ENCODE assay signal across 13 mouse cellular contexts in genomic region chr10:59936058-59936856, GRCm38 (mm10). TPM values are rescaled to one million over a fixed set of nuclear protein-coding genes. Genes with fewer than 3 reads are reported as not detected.
DNase-seq lines count a peak whose midpoint lies in the region; ATAC-seq lines count a peak whose summit lies in the region.
"Had no signal": no experiment of that assay in that cellular context is flagged by ENCODE, and none has a peak within 500 bp of the region (broad histone marks: within the 10 kb centered on the region; RNA-seq: fewer than 3 reads in every experiment).

No protein-coding gene starts in this region.

- no peak overlapping the region for H3K4me3 ChIP-seq in liver, embryonic 12.5 days
- H3K4me3 ChIP-seq in liver, embryonic 11.5 days (ENCODE audit: low read depth, low read length), result no peak overlapping the region
- H3K4me3 ChIP-seq in brown adipose tissue, adult 24 weeks (ENCODE audit: insufficient read depth, low read depth, low read length), result no peak overlapping the region
- no peak overlapping the region for H3K4me3 ChIP-seq in limb, embryonic 13.5 days
- H3K4me3 ChIP-seq: forebrain, embryonic 13.5 days; neural tube, embryonic 13.5 days had no signal

- H3K4me1 ChIP-seq in liver, embryonic 12.5 days, result no peaks in the 10 kb centered on the region
- H3K4me1 ChIP-seq in liver, embryonic 11.5 days (replicated peaks; ENCODE audit: control insufficient read depth, insufficient read depth, low read length), result no peaks in the 10 kb centered on the region
- H3K4me1 ChIP-seq in brown adipose tissue, adult 24 weeks (ENCODE audit: control insufficient read depth, insufficient read depth, insufficient read length, low read length), result peaks cover 18% of the 10 kb centered on the region; the same call in 1 of the 2 replicates
- H3K4me1 ChIP-seq in limb, embryonic 13.5 days, result peaks cover 6% of the 10 kb centered on the region

- WGBS in liver, embryonic 12.5 days (ENCODE audit: insufficient replicate concordance), result 28% methylated on average over 8 of the region's 8 CpGs
- 43% methylated on average over 8 of the region's 8 CpGs for WGBS in liver, embryonic 11.5 days
- WGBS in limb, embryonic 13.5 days, result 45% methylated on average over 8 of the region's 8 CpGs

- peak; percentile 36 for DNase-seq in CD4-positive, CD25-positive, alpha-beta regulatory T cell, adult 2 months (ENCODE audit: low read depth, low spot score)
- no peak for DNase-seq in liver, embryonic 11.5 days (ENCODE audit: low spot score)
- no peak for DNase-seq in left cerebral cortex, adult 11 months (ENCODE audit: low spot score)
- DNase-seq in right cerebral cortex, postnatal 36 days (ENCODE audit: low spot score in 2 of 2), result no peak
- DNase-seq: cerebellum, adult 11 months; layer of hippocampus, adult 9-11 months had no signal

- 0 out of 2 replicates have a peak, but pooled peaks cover 2% of the 10 kb centered on the region for H3K9me3 ChIP-seq in liver, embryonic 12.5 days (replicated peaks)
- H3K9me3 ChIP-seq in liver, embryonic 11.5 days (ENCODE audit: control insufficient read depth, low read length), result no peaks in the 10 kb centered on the region
- H3K9me3 ChIP-seq in limb, embryonic 13.5 days, result no peaks in the 10 kb centered on the region
- H3K9me3 ChIP-seq: forebrain, embryonic 13.5 days; neural tube, embryonic 13.5 days had no signal

- no peak for ATAC-seq in CD4-positive, CD25-positive, alpha-beta regulatory T cell, adult 4 months
- no peak for ATAC-seq in liver, embryonic 12.5 days
- no peak for ATAC-seq in liver, embryonic 11.5 days (replicated peaks; ENCODE audit: low FRiP score)
- ATAC-seq in limb, embryonic 13.5 days (ENCODE audit: low FRiP score, low read depth), result 0 out of 2 replicates have a peak, but pooled peaks have one; percentile 31
- ATAC-seq: forebrain, embryonic 13.5 days; lung, postnatal 0 days had no signal

- no peak overlapping the region for H3K4me2 ChIP-seq in liver, embryonic 12.5 days
- H3K4me2 ChIP-seq in liver, embryonic 11.5 days, result no peak overlapping the region
- no peak overlapping the region for H3K4me2 ChIP-seq in limb, embryonic 13.5 days (replicated peaks)
- H3K4me2 ChIP-seq: forebrain, embryonic 13.5 days; neural tube, embryonic 13.5 days had no signal

- H3K27ac ChIP-seq in liver, embryonic 12.5 days, result 0 out of 2 replicates have a peak overlapping the region, but pooled peaks have one; percentile 12
- no peak overlapping the region for H3K27ac ChIP-seq in liver, embryonic 11.5 days (ENCODE audit: low read depth, low read length)
- 0 out of 2 replicates have a peak overlapping the region, but pooled peaks have one; percentile 0 for H3K27ac ChIP-seq in brown adipose tissue, adult 24 weeks (replicated peaks; ENCODE audit: low read depth, low read length)
- H3K27ac ChIP-seq in limb, embryonic 13.5 days, result 0 out of 2 replicates have a peak overlapping the region, but pooled peaks have one; percentile 22
- H3K27ac ChIP-seq: forebrain, embryonic 13.5 days; neural tube, embryonic 13.5 days had no signal

- no peaks in the 10 kb centered on the region for H3K36me3 ChIP-seq in liver, embryonic 12.5 days
- no peaks in the 10 kb centered on the region for H3K36me3 ChIP-seq in liver, embryonic 11.5 days (ENCODE audit: control insufficient read depth, insufficient read depth, low read length)
- H3K36me3 ChIP-seq in limb, embryonic 13.5 days, result no peaks in the 10 kb centered on the region
- H3K36me3 ChIP-seq: neural tube, embryonic 13.5 days had no signal

- peaks cover 11% of the 10 kb centered on the region; the same call in 1 of the 2 replicates for H3K27me3 ChIP-seq in liver, embryonic 12.5 days (replicated peaks)
- no peaks in the 10 kb centered on the region for H3K27me3 ChIP-seq in liver, embryonic 11.5 days (replicated peaks; ENCODE audit: control insufficient read depth, insufficient read depth, low read length)
- no peaks in the 10 kb centered on the region for H3K27me3 ChIP-seq in limb, embryonic 13.5 days
- H3K27me3 ChIP-seq: forebrain, embryonic 13.5 days; neural tube, embryonic 13.5 days had no signal

- no peak overlapping the region for H3K9ac ChIP-seq in liver, embryonic 12.5 days
- H3K9ac ChIP-seq in liver, embryonic 11.5 days (ENCODE audit: low read depth, low read length), result no peak overlapping the region
- H3K9ac ChIP-seq in limb, embryonic 13.5 days, result no peak overlapping the region
- H3K9ac ChIP-seq: forebrain, embryonic 13.5 days; neural tube, embryonic 13.5 days had no signal

RNA-seq across cellular contexts. Expression of gene Ddit4, which starts 15.4 kb away (rescaled TPM):
- 10 to 100 TPM; 16.6 to 32.8 TPM for polyA plus RNA-seq in CD4-positive, CD25-positive, alpha-beta regulatory T cell, adult 4 months (2017; shearing (Covaris generic))
- polyA plus RNA-seq in liver, embryonic 12.5 days (2016; fragmentation: Nextera tagmentation; extraction: Ambion mirVana), result 5.4 and 6.9 TPM in 2 replicates
- 2.7 and 4.3 TPM in 2 replicates for polyA plus RNA-seq in liver, embryonic 11.5 days (2014; fragmentation: Nextera tagmentation; extraction: Ambion mirVana)
- 6.1 and 17.7 TPM in 2 replicates for polyA plus RNA-seq in brown adipose tissue, adult 24 weeks (2012; ENCODE audit: insufficient read depth, insufficient read length, missing spikeins)
- polyA plus RNA-seq in limb, embryonic 13.5 days (2015; fragmentation: Nextera tagmentation; extraction: Ambion mirVana), result 75.9 and 77.0 TPM in 2 replicates

RNA-seq across cellular contexts. Expression of gene Dnajb12, which starts 56.9 kb away (rescaled TPM):
- polyA plus RNA-seq in CD4-positive, CD25-positive, alpha-beta regulatory T cell, adult 4 months (2017; shearing (Covaris generic)), result 10 to 100 TPM; 19.1 to 25.2 TPM
- 18.0 and 18.7 TPM in 2 replicates for polyA plus RNA-seq in liver, embryonic 12.5 days (2016; fragmentation: Nextera tagmentation; extraction: Ambion mirVana)
- polyA plus RNA-seq in liver, embryonic 11.5 days (2014; fragmentation: Nextera tagmentation; extraction: Ambion mirVana), result 27.4 and 30.2 TPM in 2 replicates
- 21.7 and 21.9 TPM in 2 replicates for polyA plus RNA-seq in brown adipose tissue, adult 24 weeks (2012; ENCODE audit: insufficient read depth, insufficient read length, missing spikeins)
- 19.3 and 20.1 TPM in 2 replicates for polyA plus RNA-seq in limb, embryonic 13.5 days (2015; fragmentation: Nextera tagmentation; extraction: Ambion mirVana)
